ENCODE assay signal across 8 mouse cellular contexts in genomic region chr5:105415198-105415791, GRCm38 (mm10). TPM values are rescaled to one million over a fixed set of nuclear protein-coding genes. Genes with fewer than 3 reads are reported as not detected.
DNase-seq lines count a peak whose midpoint lies in the region; ATAC-seq and TF ChIP-seq lines count a peak whose summit lies in the region.

Gene Lrrc8b (plus strand): TSS chr5:105415775.

- peak; percentile 83 for DNase-seq in cerebellum, adult 11 months
- DNase-seq in forebrain, embryonic 14.5 days (ENCODE audit: low spot score) = peak; percentile 95
- DNase-seq in heart, postnatal 10 days = peak; percentile 89 to 91
- peak; percentile 44 for DNase-seq in large intestine, adult 2 months (ENCODE audit: low read depth, low spot score)
- DNase-seq in stomach, postnatal 0 days (ENCODE audit: low spot score) = peak; percentile 94

- H3K27me3 ChIP-seq in ES-Bruce4 (ENCODE audit: control insufficient read depth, insufficient read depth, low read length, poor library complexity, severe bottlenecking) = no peaks in the 10 kb centered on the region
- no peaks in the 10 kb centered on the region for H3K27me3 ChIP-seq in forebrain, embryonic 14.5 days (replicated peaks; ENCODE audit: control insufficient read depth, insufficient read depth, low read length)
- H3K27me3 ChIP-seq in liver, embryonic 16.5 days (ENCODE audit: control insufficient read depth, insufficient read depth, low read depth, low read length) = no peaks in the 10 kb centered on the region
- H3K27me3 ChIP-seq in neural tube, embryonic 12.5 days (replicated peaks) = no peaks in the 10 kb centered on the region
- no peaks in the 10 kb centered on the region for H3K27me3 ChIP-seq in stomach, postnatal 0 days (ENCODE audit: control insufficient read depth, insufficient read depth, low read length)

- H3K9ac ChIP-seq in ES-Bruce4 (ENCODE audit: low read depth, poor library complexity, severe bottlenecking) = peak within 1 kb of the TSS; percentile 84
- H3K9ac ChIP-seq in forebrain, embryonic 14.5 days (ENCODE audit: low read length) = peak within 1 kb of the TSS; percentile 98
- H3K9ac ChIP-seq in liver, embryonic 16.5 days (ENCODE audit: low read depth, low read length) = peak within 1 kb of the TSS; percentile 92
- peak within 1 kb of the TSS; percentile 90 for H3K9ac ChIP-seq in neural tube, embryonic 12.5 days
- peak within 1 kb of the TSS; percentile 91 for H3K9ac ChIP-seq in stomach, postnatal 0 days (ENCODE audit: low read length)

- TF ChIP-seq POLR2A in ES-Bruce4 (IDR thresholded peaks at IDR 0.05; ENCODE audit: insufficient read depth, low read length) = no peak

- H3K4me2 ChIP-seq in forebrain, embryonic 14.5 days (ENCODE audit: low read length) = peak within 1 kb of the TSS; percentile 90
- H3K4me2 ChIP-seq in liver, embryonic 16.5 days (ENCODE audit: low read depth, low read length) = peak within 1 kb of the TSS; percentile 97
- peak within 1 kb of the TSS; percentile 96 for H3K4me2 ChIP-seq in neural tube, embryonic 12.5 days (replicated peaks)
- peak within 1 kb of the TSS; percentile 100 for H3K4me2 ChIP-seq in stomach, postnatal 0 days (replicated peaks; ENCODE audit: low read depth)

- no peak within 1 kb of the TSS for H3K27ac ChIP-seq in ES-Bruce4 (ENCODE audit: insufficient read depth, low read length)
- peak within 1 kb of the TSS; percentile 85 for H3K27ac ChIP-seq in forebrain, embryonic 14.5 days (ENCODE audit: low read depth, low read length)
- H3K27ac ChIP-seq in liver, embryonic 16.5 days (ENCODE audit: low read length) = peak within 1 kb of the TSS; percentile 89
- peak within 1 kb of the TSS; percentile 75 for H3K27ac ChIP-seq in neural tube, embryonic 12.5 days
- H3K27ac ChIP-seq in stomach, postnatal 0 days (replicated peaks) = peak within 1 kb of the TSS; percentile 91

- ATAC-seq in forebrain, embryonic 14.5 days = peak; percentile 95
- peak; percentile 94 for ATAC-seq in liver, embryonic 16.5 days (ENCODE audit: low read depth)
- ATAC-seq in neural tube, embryonic 12.5 days (ENCODE audit: low FRiP score, low read depth) = peak; percentile 96
- peak; percentile 98 for ATAC-seq in stomach, postnatal 0 days (ENCODE audit: low FRiP score, low TSS enrichment)

- TF ChIP-seq EP300 in ES-Bruce4 (IDR thresholded peaks at IDR 0.05; ENCODE audit: insufficient read depth, low read depth, low read length) = no peak
- TF ChIP-seq EP300 in stomach, postnatal 0 days (optimal IDR thresholded peaks at IDR 0.05) = no peak

- peak within 1 kb of the TSS; percentile 88 for H3K4me3 ChIP-seq in ES-Bruce4 (ENCODE audit: low read depth, low read length)
- peak within 1 kb of the TSS; percentile 93 for H3K4me3 ChIP-seq in forebrain, embryonic 14.5 days (ENCODE audit: low read depth, low read length)
- H3K4me3 ChIP-seq in liver, embryonic 16.5 days (ENCODE audit: low read depth, low read length) = peak within 1 kb of the TSS; percentile 84
- peak within 1 kb of the TSS; percentile 84 for H3K4me3 ChIP-seq in neural tube, embryonic 12.5 days
- peak within 1 kb of the TSS; percentile 78 for H3K4me3 ChIP-seq in stomach, postnatal 0 days (ENCODE audit: low read depth, low read length)

- peaks cover 8% of the 10 kb centered on the region; the same call in 1 of the 2 replicates for H3K9me3 ChIP-seq in ES-Bruce4 (replicated peaks; ENCODE audit: control insufficient read depth, insufficient read depth, low read length, poor library complexity, severe bottlenecking)
- 0 out of 2 replicates have a peak, but pooled peaks cover 2% of the 10 kb centered on the region for H3K9me3 ChIP-seq in forebrain, embryonic 14.5 days (replicated peaks; ENCODE audit: control insufficient read depth, low read length)
- H3K9me3 ChIP-seq in liver, embryonic 16.5 days (replicated peaks; ENCODE audit: control insufficient read depth, low read length) = no peaks in the 10 kb centered on the region
- no peaks in the 10 kb centered on the region; the same call in 1 of the 2 replicates for H3K9me3 ChIP-seq in neural tube, embryonic 12.5 days
- no peaks in the 10 kb centered on the region for H3K9me3 ChIP-seq in stomach, postnatal 0 days (ENCODE audit: control insufficient read depth, low read length)

- H3K36me3 ChIP-seq in ES-Bruce4 (ENCODE audit: control insufficient read depth, insufficient read depth, low read length, poor library complexity, severe bottlenecking) = no peaks in the 10 kb centered on the region
- H3K36me3 ChIP-seq in forebrain, embryonic 14.5 days (ENCODE audit: control insufficient read depth, insufficient read depth, low read length) = no peaks in the 10 kb centered on the region
- H3K36me3 ChIP-seq in liver, embryonic 16.5 days (ENCODE audit: control insufficient read depth, insufficient read depth) = no peaks in the 10 kb centered on the region
- H3K36me3 ChIP-seq in neural tube, embryonic 12.5 days = no peaks in the 10 kb centered on the region
- no peaks in the 10 kb centered on the region for H3K36me3 ChIP-seq in stomach, postnatal 0 days (ENCODE audit: control insufficient read depth, insufficient read depth, low read length)

- intact Hi-C loops in heart, postnatal 10 days (cut with DNase I) = no loop called here

- under 1% methylated on average over 60 of the region's 63 CpGs for WGBS in forebrain, embryonic 14.5 days
- WGBS in large intestine, adult 2 months = 1% methylated on average over 63 of the region's 63 CpGs
- under 1% methylated on average over 61 of the region's 63 CpGs for WGBS in liver, embryonic 16.5 days (ENCODE audit: insufficient replicate concordance)
- under 1% methylated on average over 51 of the region's 63 CpGs for WGBS in neural tube, embryonic 12.5 days
- under 1% methylated on average over 56 of the region's 63 CpGs for WGBS in stomach, postnatal 0 days

- no peak for TF ChIP-seq CTCF in ES-Bruce4 (IDR thresholded peaks at IDR 0.05; ENCODE audit: low read depth, low read length)
- TF ChIP-seq CTCF in stomach, postnatal 0 days (IDR thresholded peaks at IDR 0.05; ENCODE audit: low read depth) = peak; percentile 44

- H3K4me1 ChIP-seq in ES-Bruce4 (ENCODE audit: control insufficient read depth, insufficient read depth, low read length) = no peaks in the 10 kb centered on the region
- peaks cover 3% of the 10 kb centered on the region; the same call in 1 of the 2 replicates for H3K4me1 ChIP-seq in forebrain, embryonic 14.5 days (ENCODE audit: control insufficient read depth, insufficient read depth, low read length)
- H3K4me1 ChIP-seq in liver, embryonic 16.5 days (ENCODE audit: control insufficient read depth, low read depth, low read length) = peaks cover 44% of the 10 kb centered on the region
- H3K4me1 ChIP-seq in neural tube, embryonic 12.5 days = peaks cover 4% of the 10 kb centered on the region; the same call in 1 of the 2 replicates
- no peaks in the 10 kb centered on the region for H3K4me1 ChIP-seq in stomach, postnatal 0 days (replicated peaks; ENCODE audit: control insufficient read depth, insufficient read depth)

RNA-seq across cellular contexts. Expression of gene Lrrc8b, which starts in this region (rescaled TPM):
- polyA plus RNA-seq in ES-Bruce4 (2011; ENCODE audit: insufficient read depth, insufficient read length, low read depth, missing spikeins) = 13.0 and 14.0 TPM in 2 replicates
- polyA plus RNA-seq in forebrain, embryonic 14.5 days (2014; fragmentation: Nextera tagmentation; extraction: Ambion mirVana) = 14.7 and 19.6 TPM in 2 replicates
- 10 to 100 TPM; 15.8 to 19.8 TPM for total RNA-seq in heart, postnatal 10 days (2021)
- polyA plus RNA-seq in large intestine, adult 2 months (2012; rRNA removed) = 8.0 and 21.2 TPM in 2 replicates
- polyA plus RNA-seq in liver, embryonic 16.5 days (2015; fragmentation: Nextera tagmentation; extraction: Ambion mirVana) = 1.8 TPM in 2 replicates
- 11.8 and 14.8 TPM in 2 replicates for polyA plus RNA-seq in neural tube, embryonic 12.5 days (2016; fragmentation: Nextera tagmentation; extraction: Ambion mirVana)
- polyA plus RNA-seq in stomach, postnatal 0 days (2015; fragmentation: Nextera tagmentation; extraction: Ambion mirVana) = 4.7 and 5.2 TPM in 2 replicates

Comparison
In these comparisons a context has a peak if more than half of its experiments do, and no peak if none do; other contexts are left out.
1. DNase-seq: peak in every context shown above with its lines; median percentile 95 in forebrain, embryonic 14.5 days; 94 in stomach, postnatal 0 days; 90 in heart, postnatal 10 days; 83 in cerebellum, adult 11 months; 44 in large intestine, adult 2 months.